Mouse (Mus musculus): ENCODE data around the gene Chst15. TPM values are rescaled to one million over a fixed set of nuclear protein-coding genes. Genes with fewer than 3 reads are reported as not detected.
A peak's percentile ranks its signal among the peaks of the same experiment; 100 is the strongest.

Gene Chst15
- polyA plus RNA-seq, 1 experiment from 2014 or later: 16.3 TPM

- no peak overlapping the region for H3K4me2 ChIP-seq (replicated peaks)
- ATAC-seq (ENCODE audit: low FRiP score): no peak
- WGBS: 79% methylated on average over 5 of the region's 5 CpGs
- H3K9me3 ChIP-seq (ENCODE audit: control insufficient read depth, low read length): no peaks in the 10 kb centered on the region
- H3K9ac ChIP-seq: no peak overlapping the region
- no peaks in the 10 kb centered on the region for H3K27me3 ChIP-seq (ENCODE audit: control insufficient read depth, insufficient read depth, low read length)
- no peak overlapping the region for H3K4me3 ChIP-seq (replicated peaks; ENCODE audit: low read length)
- no peaks in the 10 kb centered on the region for H3K36me3 ChIP-seq (replicated peaks; ENCODE audit: control insufficient read depth, insufficient read depth)
- no peak for DNase-seq (ENCODE audit: low spot score)
- no peak overlapping the region for H3K27ac ChIP-seq
- peaks cover 3% of the 10 kb centered on the region; the same call in 1 of the 2 replicates for H3K4me1 ChIP-seq (replicated peaks; ENCODE audit: control insufficient read depth, insufficient read depth, low read length)
Observed at GRCm38 (mm10) chr7:132305492-132306375, 11.3 kb downstream of the Chst15 start.

GRCm38 (mm10) chr7:132304424-132305085, 12.5 kb downstream of the Chst15 start:
- H3K4me3 ChIP-seq (replicated peaks; ENCODE audit: low read length): no peak overlapping the region
- H3K27ac ChIP-seq: no peak overlapping the region
- H3K4me2 ChIP-seq (replicated peaks): no peak overlapping the region
- H3K27me3 ChIP-seq (ENCODE audit: control insufficient read depth, insufficient read depth, low read length): no peaks in the 10 kb centered on the region
- no peaks in the 10 kb centered on the region for H3K36me3 ChIP-seq (replicated peaks; ENCODE audit: control insufficient read depth, insufficient read depth)
- ATAC-seq (ENCODE audit: low FRiP score): no peak
- WGBS: 67% methylated on average over 8 of the region's 8 CpGs
- DNase-seq (ENCODE audit: low spot score): no peak
- peaks cover 3% of the 10 kb centered on the region for H3K4me1 ChIP-seq (replicated peaks; ENCODE audit: control insufficient read depth, insufficient read depth, low read length)
- no peaks in the 10 kb centered on the region for H3K9me3 ChIP-seq (ENCODE audit: control insufficient read depth, low read length)
- H3K9ac ChIP-seq: no peak overlapping the region

GRCm38 (mm10) chr7:132303988-132304387, 13.0 kb downstream of the Chst15 start:
- WGBS: 85% methylated on average over 7 of the region's 7 CpGs
- no peak for ATAC-seq (ENCODE audit: low FRiP score)
- Histone ChIP-seq H3K36me3 (replicated peaks; ENCODE audit: control insufficient read depth, insufficient read depth) (no peaks in the 10 kb centered on the region), H3K27ac (no peak overlapping the region), H3K9ac (no peak overlapping the region), H3K9me3 (ENCODE audit: control insufficient read depth, low read length) (no peaks in the 10 kb centered on the region), H3K27me3 (ENCODE audit: control insufficient read depth, insufficient read depth, low read length) (no peaks in the 10 kb centered on the region), H3K4me2 (replicated peaks) (no peak overlapping the region), H3K4me3 (replicated peaks; ENCODE audit: low read length) (no peak overlapping the region), H3K4me1 (replicated peaks; ENCODE audit: control insufficient read depth, insufficient read depth, low read length) (peaks cover 5% of the 10 kb centered on the region)
- no peak for DNase-seq (ENCODE audit: low spot score)

- Histone ChIP-seq H3K27me3 (ENCODE audit: control insufficient read depth, insufficient read depth, low read length) (no peaks in the 10 kb centered on the region), H3K4me2 (replicated peaks) (no peak overlapping the region), H3K9me3 (ENCODE audit: control insufficient read depth, low read length) (no peaks in the 10 kb centered on the region), H3K27ac (no peak overlapping the region), H3K4me3 (replicated peaks; ENCODE audit: low read length) (no peak overlapping the region), H3K36me3 (replicated peaks; ENCODE audit: control insufficient read depth, insufficient read depth) (no peaks in the 10 kb centered on the region), H3K9ac (no peak overlapping the region), H3K4me1 (replicated peaks; ENCODE audit: control insufficient read depth, insufficient read depth, low read length) (peaks cover 8% of the 10 kb centered on the region)
- DNase-seq (ENCODE audit: low spot score) (no peak), ATAC-seq (ENCODE audit: low FRiP score) (no peak)
- WGBS: 74% methylated on average over 8 of the region's 8 CpGs
Observed at GRCm38 (mm10) chr7:132302508-132303241, 14.4 kb downstream of the Chst15 start.

- H3K9me3 ChIP-seq (ENCODE audit: control insufficient read depth, low read length): no peaks in the 10 kb centered on the region
- H3K36me3 ChIP-seq (replicated peaks; ENCODE audit: control insufficient read depth, insufficient read depth): no peaks in the 10 kb centered on the region
- H3K4me2 ChIP-seq (replicated peaks): no peak overlapping the region
- peaks cover 8% of the 10 kb centered on the region for H3K4me1 ChIP-seq (replicated peaks; ENCODE audit: control insufficient read depth, insufficient read depth, low read length)
- no peak overlapping the region for H3K4me3 ChIP-seq (replicated peaks; ENCODE audit: low read length)
- no peak overlapping the region for H3K27ac ChIP-seq
- no peak overlapping the region for H3K9ac ChIP-seq
- WGBS: 63% methylated on average over 5 of the region's 5 CpGs
- ATAC-seq (ENCODE audit: low FRiP score): no peak
- H3K27me3 ChIP-seq (ENCODE audit: control insufficient read depth, insufficient read depth, low read length): no peaks in the 10 kb centered on the region
- DNase-seq (ENCODE audit: low spot score): no peak
Observed at GRCm38 (mm10) chr7:132299661-132300210, 17.3 kb downstream of the Chst15 start.

- H3K4me3 ChIP-seq (replicated peaks; ENCODE audit: low read length): no peak overlapping the region
- DNase-seq (ENCODE audit: low spot score) (no peak), ATAC-seq (ENCODE audit: low FRiP score) (no peak)
- H3K36me3 ChIP-seq (replicated peaks; ENCODE audit: control insufficient read depth, insufficient read depth): no peaks in the 10 kb centered on the region
- 69% methylated on average over 7 of the region's 7 CpGs for WGBS
- H3K27me3 ChIP-seq (ENCODE audit: control insufficient read depth, insufficient read depth, low read length): no peaks in the 10 kb centered on the region
- peak overlapping the region; percentile 59 for H3K27ac ChIP-seq
- no peaks in the 10 kb centered on the region for H3K9me3 ChIP-seq (ENCODE audit: control insufficient read depth, low read length)
- no peak overlapping the region for H3K9ac ChIP-seq
- H3K4me1 ChIP-seq (replicated peaks; ENCODE audit: control insufficient read depth, insufficient read depth, low read length): peaks cover 8% of the 10 kb centered on the region
- H3K4me2 ChIP-seq (replicated peaks): no peak overlapping the region
Observed at GRCm38 (mm10) chr7:132298412-132298990, 18.5 kb downstream of the Chst15 start.

GRCm38 (mm10) chr7:132296661-132297443, 20.2 kb downstream of the Chst15 start:
- Histone ChIP-seq H3K4me2 (replicated peaks) (no peak overlapping the region), H3K27me3 (ENCODE audit: control insufficient read depth, insufficient read depth, low read length) (no peaks in the 10 kb centered on the region), H3K9me3 (ENCODE audit: control insufficient read depth, low read length) (no peaks in the 10 kb centered on the region), H3K27ac (no peak overlapping the region), H3K4me3 (replicated peaks; ENCODE audit: low read length) (no peak overlapping the region), H3K36me3 (replicated peaks; ENCODE audit: control insufficient read depth, insufficient read depth) (no peaks in the 10 kb centered on the region), H3K9ac (no peak overlapping the region), H3K4me1 (replicated peaks; ENCODE audit: control insufficient read depth, insufficient read depth, low read length) (peaks cover 8% of the 10 kb centered on the region)
- no peak for ATAC-seq (ENCODE audit: low FRiP score)
- WGBS: 77% methylated on average over 4 of the region's 4 CpGs
- no peak for DNase-seq (ENCODE audit: low spot score)

- H3K9me3 ChIP-seq (ENCODE audit: control insufficient read depth, low read length): no peaks in the 10 kb centered on the region
- H3K4me1 ChIP-seq (replicated peaks; ENCODE audit: control insufficient read depth, insufficient read depth, low read length): peaks cover 8% of the 10 kb centered on the region
- no peak for DNase-seq (ENCODE audit: low spot score)
- WGBS: 81% methylated on average over 3 of the region's 3 CpGs
- ATAC-seq (ENCODE audit: low FRiP score): no peak
- H3K9ac ChIP-seq: no peak overlapping the region
- H3K4me3 ChIP-seq (replicated peaks; ENCODE audit: low read length): no peak overlapping the region
- no peak overlapping the region for H3K27ac ChIP-seq
- H3K27me3 ChIP-seq (ENCODE audit: control insufficient read depth, insufficient read depth, low read length): no peaks in the 10 kb centered on the region
- H3K36me3 ChIP-seq (replicated peaks; ENCODE audit: control insufficient read depth, insufficient read depth): no peaks in the 10 kb centered on the region
- H3K4me2 ChIP-seq (replicated peaks): no peak overlapping the region
Observed at GRCm38 (mm10) chr7:132296132-132296531, 20.9 kb downstream of the Chst15 start.

All from hindbrain, embryonic 14.5 days (tissue).